Mouse (Mus musculus) spleen, postnatal 36 days (tissue): ENCODE data around the gene Spg11.
"Not testable (repeated sequence)": the region's sequence is repeated elsewhere in the genome, so short reads cannot be mapped to it uniquely, and the experiment has no call there.

Source experiments
- DNase-seq, 2 experiments: peaks; one replicate each; pipeline ENCODE4 v3.0.0; 2022; ENCODE audit warnings: low spot score in 2 of 2, mixed read lengths in 1 of 2

Spg11 gene

GRCm38 (mm10) chr2:122145756-122146155 lies 27.6 kb upstream of the Spg11 start:
- DNase-seq = no peak

- DNase-seq = no peak
Measured at GRCm38 (mm10) chr2:122143111-122143510, 24.9 kb upstream of the Spg11 start.

GRCm38 (mm10) chr2:122141332-122141967 lies 23.3 kb upstream of the Spg11 start:
- no peak for DNase-seq

- DNase-seq = no peak
Measured at GRCm38 (mm10) chr2:122140815-122141214, 22.6 kb upstream of the Spg11 start.

GRCm38 (mm10) chr2:122137839-122138465 lies 19.8 kb upstream of the Spg11 start:
- DNase-seq = peak; percentile 39 to 60

GRCm38 (mm10) chr2:122132618-122133017 lies 14.4 kb upstream of the Spg11 start:
- DNase-seq = no peak

GRCm38 (mm10) chr2:122132078-122132477 lies 13.9 kb upstream of the Spg11 start:
- DNase-seq = no peak

- DNase-seq = no peak
Measured at GRCm38 (mm10) chr2:122127635-122128034, 9.4 kb upstream of the Spg11 start.

GRCm38 (mm10) chr2:122126765-122127347 lies 8.7 kb upstream of the Spg11 start:
- no peak for DNase-seq

- DNase-seq = no peak
Measured at GRCm38 (mm10) chr2:122125680-122126572, 7.7 kb upstream of the Spg11 start.

- DNase-seq = no peak
Measured at GRCm38 (mm10) chr2:122116888-122117287, 1.3 kb downstream of the Spg11 start.

GRCm38 (mm10) chr2:122109714-122110113 lies 8.5 kb downstream of the Spg11 start:
- DNase-seq = no peak

GRCm38 (mm10) chr2:122108101-122108500 lies 10.1 kb downstream of the Spg11 start:
- DNase-seq = no peak

GRCm38 (mm10) chr2:122102070-122102469 lies 16.1 kb downstream of the Spg11 start:
- DNase-seq = peak; percentile 12 to 31

GRCm38 (mm10) chr2:122097686-122098085 lies 20.5 kb downstream of the Spg11 start:
- DNase-seq = not testable (repeated sequence)

GRCm38 (mm10) chr2:122093844-122094243 lies 24.3 kb downstream of the Spg11 start:
- no peak for DNase-seq

GRCm38 (mm10) chr2:122086446-122086845 lies 31.7 kb downstream of the Spg11 start:
- DNase-seq = no peak

- no peak for DNase-seq
Measured at GRCm38 (mm10) chr2:122081728-122082456, 36.3 kb downstream of the Spg11 start.

- peak; percentile 27 to 50 for DNase-seq
Measured at GRCm38 (mm10) chr2:122069922-122070321, 48.3 kb downstream of the Spg11 start.

GRCm38 (mm10) chr2:122069144-122069912 lies 48.9 kb downstream of the Spg11 start:
- no peak for DNase-seq

GRCm38 (mm10) chr2:122066241-122066640 lies 51.9 kb downstream of the Spg11 start:
- no peak for DNase-seq
